Mouse (Mus musculus) monocyte, adult 59 days (primary cell): ENCODE data around the gene Tmem140. TPM values are rescaled to one million over a fixed set of nuclear protein-coding genes. Genes with fewer than 3 reads are reported as not detected.

Experiments used
- total RNA-seq, 2 experiments: library from RNA; stranded (reverse); gene quantifications; one replicate each; pipeline ENCODE4 v1.2.4; 2023

Tmem140 gene
- 10 to 100 TPM; 11.4 to 17.5 TPM for total RNA-seq

DNA sequence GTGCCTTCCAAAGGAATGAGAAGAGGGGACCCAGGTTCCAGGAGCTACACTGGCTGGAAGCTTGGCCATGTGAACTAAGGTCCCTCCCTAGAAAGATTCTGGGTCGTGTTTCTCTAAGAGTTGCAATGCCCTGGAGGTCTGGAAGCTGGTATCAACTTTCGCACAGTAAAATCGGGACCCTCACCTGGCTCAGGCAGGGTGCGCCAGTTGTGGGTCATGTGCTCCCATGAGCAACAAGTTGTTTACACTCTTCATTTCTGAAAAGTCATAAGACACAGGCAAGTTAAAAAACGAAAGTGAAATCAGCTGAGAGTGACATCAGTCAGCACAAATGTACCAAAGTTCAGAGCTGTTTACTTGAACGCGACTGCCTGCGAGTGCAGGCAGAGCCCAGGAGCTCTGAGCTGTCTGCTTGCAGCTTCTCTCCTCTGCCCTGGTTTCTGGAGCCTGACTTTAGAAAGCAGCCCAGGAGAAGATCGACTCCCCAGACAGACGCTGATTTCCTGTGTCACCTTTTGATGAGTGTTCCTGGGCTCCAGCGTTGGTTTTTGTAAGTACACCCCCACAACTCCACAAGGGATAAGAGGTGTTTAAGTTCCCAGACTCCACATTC, at the start of gene Tmem140:
Tmem140 (plus strand) TSS at position 356 of the 613 bp plus-strand sequence.

DNA sequence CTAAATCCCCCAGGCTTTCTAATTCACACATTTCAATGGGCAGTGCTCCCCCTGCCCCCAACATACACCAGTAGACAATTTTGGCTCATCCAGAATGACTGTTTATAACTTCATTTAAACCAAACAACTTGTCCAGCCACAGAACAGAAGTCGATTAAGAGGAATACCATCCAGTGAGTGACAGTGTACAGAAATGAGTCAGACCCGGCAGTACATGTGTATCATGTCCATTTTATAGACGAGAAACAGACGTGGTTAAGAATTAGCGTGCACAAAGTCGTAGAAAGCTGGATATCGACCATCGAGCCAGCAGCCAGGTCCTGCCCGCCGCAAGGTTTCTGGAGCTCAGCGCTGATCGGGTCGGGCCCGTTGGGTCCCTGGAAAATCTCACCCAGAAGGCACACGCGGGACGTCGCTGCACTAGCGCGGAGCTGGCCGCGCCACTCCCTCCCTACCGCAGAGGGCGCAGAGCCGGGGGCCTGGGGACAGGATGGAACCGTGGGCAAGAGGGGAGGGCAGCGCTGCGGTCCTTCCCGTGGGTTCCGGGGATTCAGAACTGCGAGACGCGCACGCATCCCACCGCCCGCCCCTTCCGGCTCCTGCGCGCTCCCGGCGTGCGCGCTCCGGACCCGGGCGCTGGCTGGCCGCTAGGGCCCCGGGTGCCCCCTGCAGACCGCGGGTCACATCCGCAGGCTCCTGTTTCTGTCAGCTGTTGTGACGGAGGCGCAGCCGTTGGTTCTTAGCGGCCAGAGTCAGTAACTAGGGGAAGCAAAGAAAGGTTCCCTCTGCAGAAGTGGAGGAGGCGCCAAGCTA, 14.8 kb downstream of the Tmem140 start, which contains the start of gene Cyren:
Cyren (minus strand) TSS at position 552 of the 813 bp plus-strand sequence.

DNA sequence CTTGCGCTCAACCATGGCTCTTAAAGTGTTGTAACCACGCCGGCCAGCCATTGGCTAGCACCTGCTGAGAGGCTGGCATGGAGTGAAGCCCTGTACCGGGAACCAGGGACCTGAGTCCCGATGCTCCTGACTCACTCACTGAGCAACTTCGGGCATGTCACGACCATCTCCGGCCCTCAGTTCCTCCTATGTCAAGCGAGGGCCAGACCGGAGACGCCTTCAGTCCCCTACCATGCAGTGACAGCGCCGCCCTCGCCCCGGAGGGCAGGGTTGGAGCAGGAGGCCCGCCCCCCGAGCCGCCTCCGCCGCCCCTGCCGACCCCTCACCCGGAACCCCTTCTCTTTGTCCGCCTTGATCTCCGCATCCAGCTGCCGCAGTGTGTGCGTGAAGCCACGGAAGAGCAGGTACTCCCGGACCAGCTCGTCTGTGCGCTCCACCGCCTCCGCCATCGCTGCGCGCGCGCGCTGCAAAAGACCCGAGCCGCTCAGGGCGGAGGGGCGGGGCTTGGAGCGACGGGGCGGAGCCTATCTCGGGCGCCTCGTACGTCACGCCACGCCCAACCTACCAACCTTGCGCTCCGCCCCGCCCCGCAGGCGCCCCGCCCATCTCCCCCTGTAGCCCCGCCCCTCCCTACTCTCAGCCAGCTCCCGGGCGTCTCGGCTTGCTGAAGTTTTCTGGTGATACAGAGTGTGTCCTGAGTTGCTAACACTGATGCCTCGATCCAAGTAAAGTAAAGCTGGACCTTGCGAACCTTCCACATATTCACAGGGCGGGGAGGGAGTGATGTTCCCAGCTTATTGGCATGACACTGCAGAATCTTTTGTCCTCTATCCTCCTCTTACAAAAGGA, 47.6 kb downstream of the Tmem140 start, which contains the start of gene Wdr91:
Wdr91 (minus strand) TSS at position 506 of the 849 bp plus-strand sequence.

DNA sequence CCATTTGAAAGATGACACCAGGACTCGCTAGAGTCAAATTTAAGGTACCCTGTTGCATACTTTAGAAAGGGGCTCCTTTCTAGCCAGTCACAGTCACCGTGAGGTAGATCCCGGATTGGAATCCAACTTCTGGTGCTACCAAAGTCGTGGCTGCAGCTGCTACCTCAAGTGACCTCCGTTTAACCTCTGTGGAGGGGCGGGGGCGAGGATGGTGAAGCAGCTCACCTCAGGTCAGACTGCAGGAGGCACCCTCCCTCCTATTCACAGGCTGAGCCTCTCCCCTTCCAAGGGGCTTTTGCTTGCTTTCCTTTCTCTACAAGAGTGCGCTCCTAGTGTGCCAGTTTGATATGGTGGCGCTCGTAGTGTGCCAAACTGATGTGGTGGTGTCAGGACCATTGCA, 57.0 kb downstream of the Tmem140 start, which contains the start of gene Stra8:
Stra8 (plus strand) TSS at position 208 of the 400 bp plus-strand sequence.

Other genes with a start within 250 kb of the Tmem140 start
- gene Agbl3, start 82.7 kb upstream of the Tmem140 start, total RNA-seq, result 1 to 10 TPM; 1.1 to 2.0 TPM
- 1 to 10 TPM; 6.0 to 7.1 TPM for gene Cyren, start 14.9 kb downstream of the Tmem140 start, total RNA-seq
- gene Wdr91, start 47.7 kb downstream of the Tmem140 start, total RNA-seq, result 10 to 100 TPM; 50.4 to 65.0 TPM
- not detected for gene Stra8, start 57.0 kb downstream of the Tmem140 start, total RNA-seq
- gene Slc23a4, start 125.3 kb downstream of the Tmem140 start, total RNA-seq, result under 1 TPM in 1 of 2 experiments, not detected in 1; 0.42 TPM